Comparison of ENCODE assay signal across 8 mouse cellular contexts in genomic region chr9:88073165-88073564, GRCm38 (mm10).
DNase-seq lines count a peak whose midpoint lies in the region; ATAC-seq and TF ChIP-seq lines count a peak whose summit lies in the region.

No protein-coding gene starts in this region.

- no peak overlapping the region for H3K4me3 ChIP-seq in cerebellum, adult 2 months (replicated peaks; ENCODE audit: insufficient read depth, low read depth, low read length)
- no peak overlapping the region for H3K4me3 ChIP-seq in thymus, adult 2 months (ENCODE audit: control insufficient read depth, insufficient read depth, low read length)
- H3K4me3 ChIP-seq in embryonic facial prominence, embryonic 10.5 days = no peak overlapping the region
- no peak overlapping the region for H3K4me3 ChIP-seq in liver, embryonic 14.5 days (ENCODE audit: insufficient read depth in 1 of 2, low read depth in 2 of 2, low read length in 2 of 2)

- no peak overlapping the region for H3K4me2 ChIP-seq in liver, embryonic 14.5 days (ENCODE audit: low read depth)

- TF ChIP-seq EP300 in liver, embryonic 14.5 days (IDR thresholded peaks at IDR 0.05; ENCODE audit: low read depth) = no peak

- DNase-seq in cerebellum, adult 2 months = peak; percentile 13 to 23
- DNase-seq in thymus, adult 2 months = peak; percentile 6
- no peak for DNase-seq in thymus, postnatal 36 days
- peak; percentile 66 for DNase-seq in embryonic facial prominence, embryonic 10.5 days (ENCODE audit: low spot score)
- peak; percentile 38 for DNase-seq in kidney, postnatal 14 days
- no peak for DNase-seq in liver, embryonic 14.5 days (ENCODE audit: low read depth in 3 of 3, low spot score in 3 of 3)

- H3K27ac ChIP-seq in cerebellum, adult 2 months (ENCODE audit: insufficient read depth, low read length) = no peak overlapping the region
- H3K27ac ChIP-seq in thymus, adult 2 months (ENCODE audit: control insufficient read depth, insufficient read depth, low read length) = no peak overlapping the region
- H3K27ac ChIP-seq in embryonic facial prominence, embryonic 10.5 days (replicated peaks) = no peak overlapping the region
- H3K27ac ChIP-seq in liver, embryonic 14.5 days = no peak overlapping the region

- no peak for TF ChIP-seq POLR2A in cerebellum, adult 2 months (IDR thresholded peaks at IDR 0.05; ENCODE audit: borderline replicate concordance, insufficient read depth, low read length)
- TF ChIP-seq POLR2A in thymus, adult 2 months (IDR thresholded peaks at IDR 0.05; ENCODE audit: control insufficient read depth, extremely low read depth, insufficient read depth, low read length, poor library complexity) = no peak

- 14% methylated on average over 6 of the region's 6 CpGs for WGBS in cerebellum, adult 2 months
- 18% methylated on average over 6 of the region's 6 CpGs for WGBS in thymus, adult 2 months
- WGBS in embryonic facial prominence, embryonic 10.5 days = 12% methylated on average over 6 of the region's 6 CpGs
- 5% methylated on average over 6 of the region's 6 CpGs for WGBS in liver, embryonic 14.5 days (ENCODE audit: insufficient replicate concordance)

- ATAC-seq in cerebellum, adult (ENCODE audit: insufficient number of reproducible peaks, low FRiP score, low TSS enrichment) = no peak
- no peak for ATAC-seq in liver, embryonic 14.5 days (ENCODE audit: insufficient read depth)
- no peak; the same call in 1 of the 2 replicates for ATAC-seq in granulocyte monocyte progenitor cell, adult 5-6 weeks (replicated peaks; ENCODE audit: poor library complexity, severe bottlenecking)

- no peaks in the 10 kb centered on the region; the same call in 1 of the 2 replicates for H3K27me3 ChIP-seq in cerebellum, adult 2 months (ENCODE audit: control insufficient read depth, insufficient read depth, low read length)
- no peaks in the 10 kb centered on the region for H3K27me3 ChIP-seq in thymus, adult 2 months (ENCODE audit: control insufficient read depth, insufficient read depth, low read length)
- H3K27me3 ChIP-seq in embryonic facial prominence, embryonic 10.5 days (replicated peaks; ENCODE audit: low read depth, poor library complexity, severe bottlenecking) = no peaks in the 10 kb centered on the region
- H3K27me3 ChIP-seq in liver, embryonic 14.5 days (ENCODE audit: control insufficient read depth, insufficient read depth, low read length) = no peaks in the 10 kb centered on the region

- no peaks in the 10 kb centered on the region for H3K4me1 ChIP-seq in cerebellum, adult 2 months (ENCODE audit: control insufficient read depth, insufficient read depth, low read length)
- no peaks in the 10 kb centered on the region for H3K4me1 ChIP-seq in thymus, adult 2 months (replicated peaks; ENCODE audit: control insufficient read depth, insufficient read depth, low read length)
- peaks cover 2% of the 10 kb centered on the region for H3K4me1 ChIP-seq in embryonic facial prominence, embryonic 10.5 days
- H3K4me1 ChIP-seq in liver, embryonic 14.5 days (replicated peaks; ENCODE audit: control insufficient read depth in 2 of 2, insufficient read depth in 2 of 2, low read length in 1 of 2) = no peaks in the 10 kb centered on the region

- no peak overlapping the region for H3K9ac ChIP-seq in liver, embryonic 14.5 days (replicated peaks)

- TF ChIP-seq CTCF in cerebellum, adult 2 months (IDR thresholded peaks at IDR 0.05; ENCODE audit: borderline replicate concordance, insufficient read depth, low read depth, low read length) = peak; percentile 48; the same call in 1 of the 2 replicates
- TF ChIP-seq CTCF in thymus, adult 2 months (IDR thresholded peaks at IDR 0.05; ENCODE audit: borderline replicate concordance, control insufficient read depth, extremely low read depth, insufficient read depth, low read length, poor library complexity) = no peak
- TF ChIP-seq CTCF in liver, embryonic 14.5 days (IDR thresholded peaks at IDR 0.05; ENCODE audit: low read depth) = peak; percentile 37

- H3K9me3 ChIP-seq in embryonic facial prominence, embryonic 10.5 days = no peaks in the 10 kb centered on the region
- H3K9me3 ChIP-seq in liver, embryonic 14.5 days (ENCODE audit: control insufficient read depth, low read length) = no peaks in the 10 kb centered on the region

- no peaks in the 10 kb centered on the region for H3K36me3 ChIP-seq in thymus, adult 2 months (ENCODE audit: control insufficient read depth, insufficient read depth, low read length)
- no peaks in the 10 kb centered on the region for H3K36me3 ChIP-seq in embryonic facial prominence, embryonic 10.5 days (replicated peaks)
- H3K36me3 ChIP-seq in liver, embryonic 14.5 days (replicated peaks; ENCODE audit: control insufficient read depth, insufficient read depth, low read depth) = no peaks in the 10 kb centered on the region

Comparison
In these comparisons a context has a peak if more than half of its experiments do, and no peak if none do; other contexts are left out.
1. DNase-seq: peak in cerebellum, adult 2 months (2 of 2), thymus, adult 2 months (single experiment), embryonic facial prominence, embryonic 10.5 days (single experiment) and kidney, postnatal 14 days (single experiment); none in thymus, postnatal 36 days (0 of 2) and liver, embryonic 14.5 days (0 of 3).